Comparison of ENCODE assay signal across 8 mouse cellular contexts in the genomic region with DNA sequence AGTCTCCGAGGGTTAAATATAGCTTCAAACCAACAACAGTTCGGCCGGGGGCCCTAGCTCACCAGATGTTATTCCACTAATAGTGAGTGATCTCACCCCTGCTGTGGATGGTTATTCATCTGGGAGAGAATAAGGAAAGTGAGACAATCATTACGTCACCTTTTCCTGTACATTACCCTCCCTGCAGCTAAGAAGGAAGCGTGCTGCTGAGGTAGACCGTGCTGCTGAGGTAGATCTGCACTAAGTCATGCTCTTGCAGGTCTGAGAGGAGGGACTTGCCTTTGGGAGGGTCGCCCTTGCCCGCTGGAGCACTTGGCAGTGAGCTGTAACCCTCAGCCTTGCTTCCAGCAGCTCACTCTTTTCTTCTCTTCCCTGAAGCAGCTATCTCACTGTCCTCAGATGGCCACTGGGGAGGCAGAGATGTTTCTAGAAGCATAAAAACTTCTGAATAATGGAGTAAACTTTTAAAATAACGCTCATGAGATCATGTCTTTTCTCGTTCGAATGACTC.
DNase-seq lines count a peak whose midpoint lies in the region; ATAC-seq lines count a peak whose summit lies in the region.

No protein-coding gene starts in this region.

- WGBS in lung, embryonic 15.5 days, result 48% methylated on average over 11 of the region's 11 CpGs
- 41% methylated on average over 11 of the region's 11 CpGs for WGBS in embryonic facial prominence, embryonic 13.5 days
- WGBS in heart, embryonic 14.5 days, result 20% methylated on average over 11 of the region's 11 CpGs
- WGBS in limb, embryonic 12.5 days, result 37% methylated on average over 11 of the region's 11 CpGs
- 40% methylated on average over 11 of the region's 11 CpGs for WGBS in stomach, embryonic 16.5 days

- ATAC-seq in lung, embryonic 15.5 days (ENCODE audit: borderline replicate concordance, extremely low read depth, low FRiP score, low TSS enrichment), result no peak
- peak; percentile 50; the same call in 1 of the 2 replicates for ATAC-seq in embryonic facial prominence, embryonic 13.5 days (ENCODE audit: insufficient number of reproducible peaks, insufficient read depth, low FRiP score, low TSS enrichment, low read depth)
- peak; percentile 91 for ATAC-seq in heart, embryonic 14.5 days (ENCODE audit: insufficient number of reproducible peaks, insufficient read depth, low FRiP score, low read depth)
- peak; percentile 76 for ATAC-seq in limb, embryonic 12.5 days (ENCODE audit: insufficient number of reproducible peaks, insufficient read depth, low FRiP score, low TSS enrichment, low read depth)
- peak; percentile 85 for ATAC-seq in stomach, embryonic 16.5 days (ENCODE audit: insufficient read depth, low FRiP score)

- H3K4me3 ChIP-seq in lung, embryonic 15.5 days, result no peak overlapping the region
- no peak overlapping the region for H3K4me3 ChIP-seq in embryonic facial prominence, embryonic 13.5 days
- H3K4me3 ChIP-seq in heart, embryonic 14.5 days (ENCODE audit: control insufficient read depth in 1 of 2, insufficient read depth in 1 of 2, low read depth in 1 of 2, low read length in 2 of 2), result 0 out of 4 replicates have a peak overlapping the region, but pooled peaks of 1 of the 2 experiments have one; percentile 9
- no peak overlapping the region for H3K4me3 ChIP-seq in limb, embryonic 12.5 days (replicated peaks)
- H3K4me3 ChIP-seq in stomach, embryonic 16.5 days (replicated peaks; ENCODE audit: low read length), result no peak overlapping the region

- no peaks in the 10 kb centered on the region for H3K9me3 ChIP-seq in lung, embryonic 15.5 days
- H3K9me3 ChIP-seq in embryonic facial prominence, embryonic 13.5 days, result no peaks in the 10 kb centered on the region
- H3K9me3 ChIP-seq in heart, embryonic 14.5 days (ENCODE audit: control insufficient read depth, low read length), result 0 out of 2 replicates have a peak, but pooled peaks cover 3% of the 10 kb centered on the region
- no peaks in the 10 kb centered on the region; the same call in 1 of the 2 replicates for H3K9me3 ChIP-seq in limb, embryonic 12.5 days
- H3K9me3 ChIP-seq in stomach, embryonic 16.5 days (replicated peaks; ENCODE audit: control insufficient read depth, low read length), result no peaks in the 10 kb centered on the region

- peak overlapping the region; percentile 58 for H3K27ac ChIP-seq in lung, embryonic 15.5 days
- peak overlapping the region; percentile 81 for H3K27ac ChIP-seq in embryonic facial prominence, embryonic 13.5 days
- H3K27ac ChIP-seq in heart, embryonic 14.5 days (replicated peaks in 1 of 2; ENCODE audit: control insufficient read depth in 1 of 2, insufficient read depth in 1 of 2, low read depth in 2 of 2, low read length in 2 of 2), result peak overlapping the region; percentile 98 to 99
- peak overlapping the region; percentile 76 for H3K27ac ChIP-seq in limb, embryonic 12.5 days
- H3K27ac ChIP-seq in stomach, embryonic 16.5 days (ENCODE audit: low read length), result peak overlapping the region; percentile 58

- no peak for DNase-seq in lung, postnatal 25 days (ENCODE audit: low spot score)
- DNase-seq in urinary bladder, postnatal 14 days (ENCODE audit: low spot score), result no peak
- DNase-seq in spleen, postnatal 36 days (ENCODE audit: low spot score in 2 of 2), result no peak

- H3K4me2 ChIP-seq in lung, embryonic 15.5 days, result no peak overlapping the region
- peak overlapping the region; percentile 40 for H3K4me2 ChIP-seq in embryonic facial prominence, embryonic 13.5 days
- H3K4me2 ChIP-seq in heart, embryonic 14.5 days (ENCODE audit: low read length), result peak overlapping the region; percentile 58
- peak overlapping the region; percentile 37 for H3K4me2 ChIP-seq in limb, embryonic 12.5 days
- H3K4me2 ChIP-seq in stomach, embryonic 16.5 days (ENCODE audit: low read depth, low read length), result peak overlapping the region; percentile 25; the same call in 1 of the 2 replicates

- no peak overlapping the region for H3K9ac ChIP-seq in lung, embryonic 15.5 days
- peak overlapping the region; percentile 44; the same call in 1 of the 2 replicates for H3K9ac ChIP-seq in embryonic facial prominence, embryonic 13.5 days
- H3K9ac ChIP-seq in heart, embryonic 14.5 days (ENCODE audit: low read length), result peak overlapping the region; percentile 66
- H3K9ac ChIP-seq in limb, embryonic 12.5 days (replicated peaks), result no peak overlapping the region
- H3K9ac ChIP-seq in stomach, embryonic 16.5 days (ENCODE audit: low read length), result no peak overlapping the region

- no peaks in the 10 kb centered on the region for H3K27me3 ChIP-seq in lung, embryonic 15.5 days
- H3K27me3 ChIP-seq in embryonic facial prominence, embryonic 13.5 days, result no peaks in the 10 kb centered on the region
- no peaks in the 10 kb centered on the region for H3K27me3 ChIP-seq in heart, embryonic 14.5 days (ENCODE audit: control insufficient read depth, insufficient read depth, low read length)
- no peaks in the 10 kb centered on the region for H3K27me3 ChIP-seq in limb, embryonic 12.5 days
- no peaks in the 10 kb centered on the region for H3K27me3 ChIP-seq in stomach, embryonic 16.5 days (ENCODE audit: control insufficient read depth, insufficient read depth, low read length)

- H3K36me3 ChIP-seq in lung, embryonic 15.5 days, result no peaks in the 10 kb centered on the region
- H3K36me3 ChIP-seq in embryonic facial prominence, embryonic 13.5 days, result no peaks in the 10 kb centered on the region
- no peaks in the 10 kb centered on the region for H3K36me3 ChIP-seq in heart, embryonic 14.5 days (ENCODE audit: control insufficient read depth, insufficient read depth, low read length)
- H3K36me3 ChIP-seq in limb, embryonic 12.5 days, result no peaks in the 10 kb centered on the region
- no peaks in the 10 kb centered on the region for H3K36me3 ChIP-seq in stomach, embryonic 16.5 days (ENCODE audit: control insufficient read depth, insufficient read depth, low read length)

- no peaks in the 10 kb centered on the region for H3K4me1 ChIP-seq in lung, embryonic 15.5 days
- H3K4me1 ChIP-seq in embryonic facial prominence, embryonic 13.5 days, result peaks cover 8% of the 10 kb centered on the region
- peaks cover 8 to 25% of the 10 kb centered on the region in 2 experiments for H3K4me1 ChIP-seq in heart, embryonic 14.5 days (ENCODE audit: control insufficient read depth in 2 of 2, insufficient read depth in 2 of 2, low read length in 2 of 2)
- peaks cover 9% of the 10 kb centered on the region for H3K4me1 ChIP-seq in limb, embryonic 12.5 days (replicated peaks)
- peaks cover 6% of the 10 kb centered on the region; the same call in 1 of the 2 replicates for H3K4me1 ChIP-seq in stomach, embryonic 16.5 days (ENCODE audit: control insufficient read depth, insufficient read depth, low read length)

Comparison
In these comparisons a context has a peak if more than half of its experiments do, and no peak if none do; other contexts are left out.
1. H3K9ac ChIP-seq: peak in embryonic facial prominence, embryonic 13.5 days (single experiment) and heart, embryonic 14.5 days (single experiment); none in lung, embryonic 15.5 days (single experiment), limb, embryonic 12.5 days (single experiment) and stomach, embryonic 16.5 days (single experiment).
2. Peak in every context shown above with its lines, with median percentiles within 50 percentile points of each other: H3K27ac ChIP-seq.